Mouse (Mus musculus) myocyte (in vitro differentiated cells): ENCODE results near the gene Stx3. TPM values are rescaled to one million over a fixed set of nuclear protein-coding genes. Genes with fewer than 3 reads are reported as not detected.

Experiments
- H3K27me3 ChIP-seq: one replicate; pipeline ENCODE4 v1.6.1; 2011; ENCODE audit not compliant: control insufficient read depth, insufficient read depth, insufficient read length
- H3K36me3 ChIP-seq: one replicate; pipeline ENCODE4 v1.6.1; 2011; ENCODE audit not compliant: control insufficient read depth, insufficient read depth
- H3K4me2 ChIP-seq: one replicate; pipeline ENCODE4 v1.6.1; 2011; ENCODE audit warnings: low read depth, control low read depth
- H3K4me3 ChIP-seq: one replicate; pipeline ENCODE4 v1.5.1; 2011; ENCODE audit warnings: mild to moderate bottlenecking, control low read depth, moderate library complexity
- H3K79me2 ChIP-seq: one replicate; pipeline ENCODE4 v1.6.1; 2011; ENCODE audit not compliant: control insufficient read depth, insufficient read depth
- H3ac ChIP-seq: one replicate; pipeline ENCODE4 v1.6.1; 2011; ENCODE audit not compliant: control insufficient read depth, insufficient read length
- CEBPB ChIP-seq: IDR thresholded peaks from 2 replicates; pipeline ENCODE4 v1.6.1; 2011; ENCODE audit warnings: mild to moderate bottlenecking, moderate library complexity; ENCODE audit not compliant: poor library complexity, insufficient read depth, severe bottlenecking
- E2F4 ChIP-seq: IDR thresholded peaks from one replicate; pipeline ENCODE4 v1.6.1; 2011; ENCODE audit warnings: mild to moderate bottlenecking, control low read depth, moderate library complexity; ENCODE audit not compliant: insufficient read depth
- MAX ChIP-seq: IDR thresholded peaks from one replicate; pipeline ENCODE4 v1.6.1; 2011; ENCODE audit warnings: low read depth, mild to moderate bottlenecking, control low read depth
- MYOD1 ChIP-seq, 3 experiments: IDR thresholded peaks; one replicate each; pipeline ENCODE4 v1.6.1; 2011; ENCODE audit warnings: control low read depth in 2 of 3, low read depth in 2 of 3, mild to moderate bottlenecking in 2 of 3, moderate library complexity in 1 of 3; ENCODE audit not compliant: insufficient read length in 2 of 3, control insufficient read depth in 1 of 3
- MYOG ChIP-seq, 3 experiments: IDR thresholded peaks; one replicate each; pipeline ENCODE4 v1.6.1; 2011; ENCODE audit warnings: control low read depth in 2 of 3, low read depth in 2 of 3, mild to moderate bottlenecking in 2 of 3; ENCODE audit not compliant: insufficient read length in 2 of 3, control insufficient read depth in 1 of 3, insufficient read depth in 1 of 3
- POLR2A ChIP-seq: IDR thresholded peaks from one replicate; pipeline ENCODE4 v1.6.1; 2011; ENCODE audit warnings: low read depth, mild to moderate bottlenecking, control low read depth, moderate library complexity; ENCODE audit not compliant: insufficient read length
- POLR2AphosphoS2 ChIP-seq: IDR thresholded peaks from one replicate; pipeline ENCODE4 v1.6.1; 2011; ENCODE audit warnings: low read depth, control low read depth; ENCODE audit not compliant: insufficient read length
- REST ChIP-seq: IDR thresholded peaks from one replicate; pipeline ENCODE4 v1.6.1; 2011; ENCODE audit warnings: mild to moderate bottlenecking, control low read depth, moderate library complexity; ENCODE audit not compliant: insufficient read depth, insufficient read length
- SRF ChIP-seq: IDR thresholded peaks from one replicate; pipeline ENCODE4 v1.6.1; 2011; ENCODE audit warnings: low read depth; ENCODE audit not compliant: control insufficient read depth, insufficient read length
- TCF12 ChIP-seq: IDR thresholded peaks from one replicate; pipeline ENCODE4 v1.6.1; 2011; ENCODE audit warnings: mild to moderate bottlenecking, control low read depth; ENCODE audit not compliant: poor library complexity, insufficient read depth, severe bottlenecking
- TCF3 ChIP-seq: IDR thresholded peaks from one replicate; pipeline ENCODE4 v1.6.1; 2011; ENCODE audit warnings: low read depth, control low read depth; ENCODE audit not compliant: insufficient read length
- USF1 ChIP-seq: IDR thresholded peaks from one replicate; pipeline ENCODE4 v1.6.1; 2011; ENCODE audit warnings: low read depth, mild to moderate bottlenecking, control low read depth, moderate library complexity
- polyA plus RNA-seq: library from polyadenylated mRNA; unstranded; fragments of >200 nt; fragmentation: generic; extraction: Trizol; gene quantifications from one replicate; pipeline ENCODE4 v1.2.1, GENCODE M21; 2012; ENCODE audit warnings: missing spikeins

The Stx3 gene
- polyA plus RNA-seq, 1 experiment: 3.3 TPM

DNA sequence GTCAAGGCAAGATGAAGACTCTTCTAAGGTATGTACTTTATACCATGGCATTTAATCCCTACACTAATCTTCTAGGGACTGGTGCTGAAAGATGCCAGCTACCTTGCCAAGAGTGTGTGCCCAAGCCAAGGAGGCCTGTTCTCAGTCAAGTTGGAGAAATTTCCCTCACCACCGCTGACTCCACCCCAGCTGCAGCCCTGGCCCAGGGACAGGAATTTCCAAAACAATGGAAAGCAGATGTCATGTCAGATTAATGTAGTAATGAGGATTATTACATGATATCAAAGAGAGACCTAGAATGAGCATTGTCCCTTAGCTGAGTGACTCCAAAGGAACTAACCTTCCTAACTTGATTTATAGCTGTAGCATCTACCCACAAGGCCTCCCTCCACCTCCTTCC is 8.3 kb downstream of the Stx3 start:
- Histone ChIP-seq H3K4me3 (no peak overlapping the region), H3K4me2 (no peak overlapping the region), H3K27me3 (no peaks in the 10 kb centered on the region), H3K36me3 (no peaks in the 10 kb centered on the region), H3ac (no peak overlapping the region), H3K79me2 (no peaks in the 10 kb centered on the region)
- TF ChIP-seq MYOG (IDR thresholded peaks at IDR 0.05; ENCODE audit: control insufficient read depth in 1 of 3, insufficient read depth in 1 of 3, insufficient read length in 2 of 3, low read depth in 2 of 3): no peak
- TF ChIP-seq MYOD1 (IDR thresholded peaks at IDR 0.05; ENCODE audit: control insufficient read depth in 1 of 3, insufficient read length in 2 of 3, low read depth in 2 of 3): no peak
- TF ChIP-seq POLR2AphosphoS2: no peak
- TF ChIP-seq CEBPB: no peak
- TF ChIP-seq REST: no peak
- no peak for TF ChIP-seq E2F4
- no peak for TF ChIP-seq USF1
- no peak for TF ChIP-seq MAX
- no peak for TF ChIP-seq TCF12
- no peak for TF ChIP-seq TCF3
- TF ChIP-seq POLR2A: no peak
- no peak for TF ChIP-seq SRF

- Histone ChIP-seq H3K27me3 (no peaks in the 10 kb centered on the region), H3ac (no peak overlapping the region), H3K36me3 (no peaks in the 10 kb centered on the region), H3K4me2 (no peak overlapping the region), H3K79me2 (no peaks in the 10 kb centered on the region), H3K4me3 (no peak overlapping the region)
- TF ChIP-seq POLR2AphosphoS2 (no peak), CEBPB (no peak), SRF (no peak), USF1 (no peak), MYOD1 (IDR thresholded peaks at IDR 0.05; ENCODE audit: control insufficient read depth in 1 of 3, insufficient read length in 2 of 3, low read depth in 2 of 3) (no peak), POLR2A (no peak), E2F4 (no peak), MYOG (IDR thresholded peaks at IDR 0.05; ENCODE audit: control insufficient read depth in 1 of 3, insufficient read depth in 1 of 3, insufficient read length in 2 of 3, low read depth in 2 of 3) (no peak), MAX (no peak)
Measured at GRCm38 (mm10) chr19:11810003-11810758, 9.0 kb downstream of the Stx3 start.

GRCm38 (mm10) chr19:11808452-11808851 is 10.8 kb downstream of the Stx3 start:
- H3K4me3 ChIP-seq: no peak overlapping the region
- TF ChIP-seq REST (no peak), POLR2A (no peak), MAX (no peak)
- H3K36me3 ChIP-seq: no peaks in the 10 kb centered on the region
- no peaks in the 10 kb centered on the region for H3K79me2 ChIP-seq
- no peak overlapping the region for H3K4me2 ChIP-seq
- H3K27me3 ChIP-seq: no peaks in the 10 kb centered on the region
- no peak overlapping the region for H3ac ChIP-seq

GRCm38 (mm10) chr19:11807822-11808221 is 11.4 kb downstream of the Stx3 start:
- H3K27me3 ChIP-seq: no peaks in the 10 kb centered on the region
- no peak overlapping the region for H3ac ChIP-seq
- TF ChIP-seq POLR2A: no peak
- no peak overlapping the region for H3K4me2 ChIP-seq
- H3K79me2 ChIP-seq: no peaks in the 10 kb centered on the region
- no peaks in the 10 kb centered on the region for H3K36me3 ChIP-seq
- no peak overlapping the region for H3K4me3 ChIP-seq

GRCm38 (mm10) chr19:11807251-11807650 is 12.0 kb downstream of the Stx3 start:
- no peaks in the 10 kb centered on the region for H3K36me3 ChIP-seq
- no peaks in the 10 kb centered on the region for H3K27me3 ChIP-seq
- no peak overlapping the region for H3K4me3 ChIP-seq
- H3ac ChIP-seq: no peak overlapping the region
- no peak overlapping the region for H3K4me2 ChIP-seq
- no peak for TF ChIP-seq SRF
- no peak for TF ChIP-seq POLR2A
- TF ChIP-seq TCF12: no peak
- TF ChIP-seq TCF3: no peak
- no peak for TF ChIP-seq POLR2AphosphoS2
- no peak for TF ChIP-seq MYOG (IDR thresholded peaks at IDR 0.05; ENCODE audit: control insufficient read depth in 1 of 3, insufficient read depth in 1 of 3, insufficient read length in 2 of 3, low read depth in 2 of 3)
- H3K79me2 ChIP-seq: no peaks in the 10 kb centered on the region
